ENCODE assay signal across 7 mouse cellular contexts in the genomic region with DNA sequence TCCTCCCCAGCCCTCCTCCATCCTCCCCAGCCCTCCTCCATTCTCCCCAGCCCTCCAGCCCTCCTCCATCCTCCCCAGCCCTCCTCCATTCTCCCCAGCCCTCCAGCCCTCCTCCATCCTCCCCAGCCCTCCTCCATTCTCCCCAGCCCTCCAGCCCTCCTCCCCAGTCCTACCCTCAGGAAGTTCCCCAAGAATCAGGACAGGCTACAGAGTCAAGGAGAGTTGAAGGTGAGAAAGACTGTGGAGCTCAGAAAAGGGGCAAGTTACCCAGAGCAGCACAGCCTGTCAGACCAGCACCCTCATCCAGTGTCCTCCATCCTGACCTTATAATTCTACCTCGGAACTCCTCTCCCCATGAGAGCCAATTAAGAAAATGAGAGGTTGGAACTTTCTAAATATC. TPM values are rescaled to one million over a fixed set of nuclear protein-coding genes. Genes with fewer than 3 reads are reported as not detected.
DNase-seq lines count a peak whose midpoint lies in the region; ATAC-seq and TF ChIP-seq lines count a peak whose summit lies in the region.
"Not testable (repeated sequence)": the region's sequence is repeated elsewhere in the genome, so short reads cannot be mapped to it uniquely, and the experiment has no call there.

No protein-coding gene starts in this region.

- H3K9ac ChIP-seq in heart, embryonic 11.5 days (ENCODE audit: low read depth, low read length); hindbrain, embryonic 16.5 days (ENCODE audit: low read depth, low read length); kidney, postnatal 0 days (ENCODE audit: low read depth, low read length); lung, postnatal 0 days (replicated peaks; ENCODE audit: low read depth); midbrain, postnatal 0 days (replicated peaks; ENCODE audit: low read length, poor library complexity, severe bottlenecking); stomach, embryonic 16.5 days (ENCODE audit: low read length): not testable (repeated sequence)

- not testable (repeated sequence) for H3K36me3 ChIP-seq in heart, embryonic 11.5 days (ENCODE audit: control insufficient read depth, insufficient read depth, low read length); hindbrain, embryonic 16.5 days (ENCODE audit: control insufficient read depth, insufficient read depth, low read length); kidney, postnatal 0 days (ENCODE audit: insufficient read depth, low read length); lung, postnatal 0 days (ENCODE audit: insufficient read depth, low read length); midbrain, postnatal 0 days (ENCODE audit: insufficient read depth, low read length); stomach, embryonic 16.5 days (ENCODE audit: control insufficient read depth, insufficient read depth, low read length)

- DNase-seq in kidney, postnatal 0 days (ENCODE audit: low spot score); lung, postnatal 0 days (ENCODE audit: low spot score); midbrain, postnatal 0 days (ENCODE audit: low spot score): not testable (repeated sequence)

- not testable (repeated sequence) for H3K4me3 ChIP-seq in heart, embryonic 11.5 days (ENCODE audit: low read depth, low read length); hindbrain, embryonic 16.5 days (ENCODE audit: low read length); kidney, postnatal 0 days (replicated peaks; ENCODE audit: low read depth, low read length); lung, postnatal 0 days (ENCODE audit: low read depth, low read length); midbrain, postnatal 0 days (ENCODE audit: low read depth, low read length); stomach, embryonic 16.5 days (replicated peaks; ENCODE audit: low read length)

- 50% methylated on average over 1 of the region's 1 CpGs for WGBS in heart, embryonic 11.5 days (ENCODE audit: insufficient replicate concordance)
- 72% methylated on average over 1 of the region's 1 CpGs for WGBS in hindbrain, embryonic 16.5 days
- 57% methylated on average over 1 of the region's 1 CpGs for WGBS in kidney, postnatal 0 days
- WGBS in lung, postnatal 0 days: 42% methylated on average over 1 of the region's 1 CpGs
- WGBS in midbrain, postnatal 0 days: 58% methylated on average over 1 of the region's 1 CpGs
- WGBS in stomach, embryonic 16.5 days: 52% methylated on average over 1 of the region's 1 CpGs

- H3K27ac ChIP-seq in heart, embryonic 11.5 days (ENCODE audit: low read depth, low read length); hindbrain, embryonic 16.5 days (ENCODE audit: low read depth, low read length); kidney, postnatal 0 days; lung, postnatal 0 days (ENCODE audit: low read length); midbrain, postnatal 0 days (ENCODE audit: low read depth, low read length): not testable (repeated sequence)
- H3K27ac ChIP-seq in stomach, embryonic 16.5 days (ENCODE audit: low read length): peak overlapping the region; percentile 60; the same call in 1 of the 2 replicates

- TF ChIP-seq CTCF in kidney, postnatal 0 days (IDR thresholded peaks at IDR 0.05; ENCODE audit: low read depth); lung, postnatal 0 days (IDR thresholded peaks at IDR 0.05); midbrain, postnatal 0 days (IDR thresholded peaks at IDR 0.05): not testable (repeated sequence)

- not testable (repeated sequence) for TF ChIP-seq EP300 in lung, postnatal 0 days (IDR thresholded peaks at IDR 0.05)

- not testable (repeated sequence) for H3K4me1 ChIP-seq in heart, embryonic 11.5 days (ENCODE audit: control insufficient read depth, insufficient read depth, low read length); hindbrain, embryonic 16.5 days (ENCODE audit: control insufficient read depth, insufficient read depth, low read depth, low read length); kidney, postnatal 0 days (replicated peaks; ENCODE audit: insufficient read depth, low read length); lung, postnatal 0 days (ENCODE audit: insufficient read depth, low read depth, low read length); midbrain, postnatal 0 days (ENCODE audit: insufficient read depth, low read length); stomach, embryonic 16.5 days (ENCODE audit: control insufficient read depth, insufficient read depth, low read length)

- ATAC-seq in cerebellum, adult (ENCODE audit: insufficient number of reproducible peaks, low FRiP score, low TSS enrichment): peak; percentile 53; the same call in 1 of the 2 replicates
- 0 out of 2 replicates have a peak, but pooled peaks have one; percentile 49 for ATAC-seq in heart, embryonic 11.5 days (replicated peaks; ENCODE audit: insufficient number of reproducible peaks, low FRiP score, low TSS enrichment)
- peak; percentile 21 for ATAC-seq in hindbrain, embryonic 16.5 days
- peak; percentile 30; the same call in 1 of the 2 replicates for ATAC-seq in kidney, postnatal 0 days (replicated peaks; ENCODE audit: low FRiP score, low read depth)
- 0 out of 2 replicates have a peak, but pooled peaks have one; percentile 8 for ATAC-seq in lung, postnatal 0 days
- ATAC-seq in midbrain, postnatal 0 days (ENCODE audit: low FRiP score): peak; percentile 29; the same call in 1 of the 2 replicates
- ATAC-seq in stomach, embryonic 16.5 days (ENCODE audit: insufficient read depth, low FRiP score): peak; percentile 19; the same call in 1 of the 2 replicates

- not testable (repeated sequence) for H3K27me3 ChIP-seq in heart, embryonic 11.5 days (ENCODE audit: control insufficient read depth, insufficient read depth, low read length); hindbrain, embryonic 16.5 days (replicated peaks; ENCODE audit: control insufficient read depth, insufficient read depth, low read length); kidney, postnatal 0 days (ENCODE audit: insufficient read depth, low read length); lung, postnatal 0 days (replicated peaks; ENCODE audit: insufficient read depth, low read length); midbrain, postnatal 0 days (ENCODE audit: insufficient read depth, low read length); stomach, embryonic 16.5 days (ENCODE audit: control insufficient read depth, insufficient read depth, low read length)

- H3K4me2 ChIP-seq in heart, embryonic 11.5 days; hindbrain, embryonic 16.5 days (ENCODE audit: low read length); kidney, postnatal 0 days (ENCODE audit: low read length); lung, postnatal 0 days (replicated peaks; ENCODE audit: low read depth, low read length); midbrain, postnatal 0 days (ENCODE audit: low read depth, low read length, poor library complexity, severe bottlenecking); stomach, embryonic 16.5 days (ENCODE audit: low read depth, low read length): not testable (repeated sequence)

- H3K9me3 ChIP-seq in heart, embryonic 11.5 days (replicated peaks; ENCODE audit: control insufficient read depth, low read length); hindbrain, embryonic 16.5 days (ENCODE audit: control insufficient read depth, low read length); kidney, postnatal 0 days (replicated peaks; ENCODE audit: low read length); lung, postnatal 0 days (ENCODE audit: low read length); midbrain, postnatal 0 days (ENCODE audit: low read length); stomach, embryonic 16.5 days (replicated peaks; ENCODE audit: control insufficient read depth, low read length): not testable (repeated sequence)

RNA-seq across cellular contexts. Expression of a gene that starts 17.9 kb away (rescaled TPM):
- polyA plus RNA-seq in heart, embryonic 11.5 days (2014; fragmentation: Nextera tagmentation; extraction: Ambion mirVana): 103 and 113 TPM in 2 replicates
- polyA plus RNA-seq in hindbrain, embryonic 16.5 days (2015; fragmentation: Nextera tagmentation; extraction: Ambion mirVana): 24.2 and 51.3 TPM in 2 replicates
- polyA plus RNA-seq in kidney, postnatal 0 days (2015; fragmentation: Nextera tagmentation; extraction: Ambion mirVana): 75.6 and 77.9 TPM in 2 replicates
- polyA plus RNA-seq in lung, postnatal 0 days (2015; fragmentation: Nextera tagmentation; extraction: Ambion mirVana): 49.2 and 58.8 TPM in 2 replicates
- 52.3 and 58.5 TPM in 2 replicates for total RNA-seq in midbrain, postnatal 0 days (2014; rRNA removed)
- polyA plus RNA-seq in midbrain, postnatal 0 days (2015; fragmentation: Nextera tagmentation; extraction: Ambion mirVana): 46.4 and 52.7 TPM in 2 replicates
- polyA plus RNA-seq in stomach, embryonic 16.5 days (2015; fragmentation: Nextera tagmentation; extraction: Ambion mirVana): 30.8 and 36.0 TPM in 2 replicates
